1 mouse cellular context compared by ENCODE assay signal in the genomic region with DNA sequence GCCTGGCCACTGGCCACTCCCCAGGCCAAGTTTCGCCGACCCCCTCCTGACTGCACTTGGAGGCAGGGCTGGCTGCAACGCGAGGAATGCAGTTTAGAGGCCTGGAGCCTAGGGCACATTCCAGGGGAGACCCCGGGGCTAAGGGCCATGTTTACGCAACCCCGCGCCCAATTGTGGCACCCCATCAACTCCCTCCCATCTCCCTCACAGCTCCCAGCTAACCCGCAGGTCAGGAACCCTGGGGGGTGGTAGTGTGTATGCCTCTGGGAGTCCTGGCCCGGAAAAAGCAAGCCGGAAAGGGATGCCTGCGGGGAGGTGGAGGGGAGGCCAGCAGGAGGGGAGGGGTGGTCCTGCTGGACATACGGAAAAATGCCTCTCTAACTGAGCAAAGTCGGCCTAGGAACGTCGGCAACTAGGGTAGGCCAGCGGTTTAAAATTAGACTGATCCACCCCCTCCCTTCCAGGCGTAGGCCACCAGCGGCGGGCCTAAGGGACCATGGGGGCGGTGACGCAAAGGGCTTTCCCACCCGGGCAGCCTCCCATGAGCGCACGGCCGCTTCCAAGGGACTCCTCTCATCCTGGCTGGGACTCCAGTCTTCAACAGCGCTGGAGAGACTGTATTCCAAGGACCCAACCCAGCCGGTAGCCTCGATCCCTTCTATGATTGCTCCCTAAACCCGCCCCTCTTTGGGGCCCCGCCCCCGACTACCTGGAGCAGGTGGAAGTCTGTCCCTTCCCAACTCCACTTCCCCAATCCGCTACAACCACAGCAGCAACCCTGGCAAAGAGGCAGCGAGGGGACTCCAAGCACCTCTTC.
TF ChIP-seq lines count a peak whose summit lies in the region.

No protein-coding gene starts in this region.

TF ChIP-seq in MEL, 35 proteins besides CTCF, POLR2A, EP300 and RAD21 (continued from another document):
- no peak for TF ChIP-seq UBTF (IDR thresholded peaks at IDR 0.05; ENCODE audit: borderline replicate concordance, insufficient read depth, low read depth, low read length)
- TF ChIP-seq RCOR1 (IDR thresholded peaks at IDR 0.05; ENCODE audit: low read depth, low read length): no peak
- no peak for TF ChIP-seq TBP (IDR thresholded peaks at IDR 0.05; ENCODE audit: low read depth, low read length)
- no peak for TF ChIP-seq GABPA (IDR thresholded peaks at IDR 0.05; ENCODE audit: low read depth, low read length)
- no peak for TF ChIP-seq CHD2 (IDR thresholded peaks at IDR 0.05; ENCODE audit: low read length)
TF ChIP-seq in MEL: peak in this region for 0.
